Mouse (Mus musculus) left cerebral cortex, postnatal 25 days (tissue): Measurements from ENCODE around the gene Plxna2. TPM values are rescaled to one million over a fixed set of nuclear protein-coding genes. Genes with fewer than 3 reads are reported as not detected.

Experiments used
- DNase-seq, 2 experiments: peaks; one replicate each; pipeline ENCODE4 v3.0.0; 2022; ENCODE audit warnings: low spot score in 2 of 2, mixed read lengths in 1 of 2
- intact Hi-C: fragments of 180-260 bp; cut with DNase I; formaldehyde crosslinking; loops from one replicate; pipeline ENCODE4 v1.15.1; 2025
- total RNA-seq, 2 experiments: library from RNA; stranded (reverse); gene quantifications; 2 replicates each; pipeline ENCODE4 v1.2.3; 2021

The Plxna2 gene
- total RNA-seq, 2 experiments from 2014 or later: 88.4 to 102 TPM

DNA sequence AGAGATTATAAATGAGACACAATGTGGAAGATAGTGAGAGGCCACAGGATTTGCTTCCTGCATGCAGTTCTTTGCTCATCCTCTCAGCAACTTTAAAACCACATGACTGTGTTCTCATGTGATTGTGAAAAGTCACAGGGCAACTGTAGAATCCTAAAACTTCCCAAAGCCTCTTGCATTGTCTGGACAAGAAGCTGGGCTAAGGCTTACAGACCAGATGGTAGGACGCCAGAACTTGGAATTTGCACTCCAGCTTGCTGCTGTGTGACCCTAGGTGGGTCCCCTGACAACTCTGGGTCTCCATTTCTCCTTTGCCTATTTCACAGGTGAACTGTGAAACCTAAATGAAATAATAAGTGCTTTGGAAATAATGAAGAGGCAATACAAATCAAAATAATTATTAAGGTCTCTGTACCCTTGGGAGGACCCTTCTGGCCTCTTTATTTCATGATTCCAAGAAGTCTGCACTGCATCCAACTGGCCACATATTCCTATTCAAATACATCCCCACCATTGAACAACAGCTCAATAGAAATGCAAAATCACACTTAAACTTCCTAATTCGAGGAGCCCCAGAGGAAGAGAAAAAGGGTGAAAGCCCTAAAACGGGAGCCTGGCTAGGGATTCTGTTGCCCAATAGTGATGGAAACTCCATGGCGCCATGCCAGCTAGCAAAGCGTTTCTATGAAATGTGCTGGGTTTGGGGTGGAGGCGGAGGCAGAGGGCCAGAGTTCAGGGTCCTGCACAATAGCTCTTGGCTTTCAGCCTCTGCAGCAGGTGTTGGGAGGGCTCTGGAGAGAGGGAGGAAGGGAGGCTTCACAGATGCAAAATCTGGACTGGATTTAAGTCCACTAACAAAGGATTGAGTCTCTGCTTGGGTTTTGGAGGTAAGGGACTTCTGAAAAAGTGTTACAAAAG is 128.6 kb downstream of the Plxna2 start:
- peak; percentile 34 to 40 for DNase-seq
- intact Hi-C loops: no loop called here

DNA sequence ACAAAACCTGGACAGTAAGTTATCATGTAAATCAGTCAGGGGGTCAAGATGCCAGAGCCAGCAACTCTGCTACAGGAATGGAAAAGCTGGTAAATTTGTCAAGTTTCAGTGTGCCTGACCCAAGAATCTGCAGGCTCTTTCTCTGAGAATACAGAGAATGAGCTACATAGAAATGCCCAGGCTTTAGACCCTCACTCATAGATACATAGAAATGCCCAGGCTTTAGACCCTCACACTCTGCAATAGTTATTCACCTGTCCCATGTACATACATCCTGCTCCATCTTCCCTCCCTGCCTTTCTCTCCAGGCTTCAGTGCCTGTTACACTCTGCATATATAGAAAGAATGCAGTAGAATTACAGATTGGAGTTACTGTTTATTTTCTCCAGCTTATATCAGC is 129.2 kb downstream of the Plxna2 start:
- intact Hi-C loops: no loop called here
- DNase-seq: no peak

DNA sequence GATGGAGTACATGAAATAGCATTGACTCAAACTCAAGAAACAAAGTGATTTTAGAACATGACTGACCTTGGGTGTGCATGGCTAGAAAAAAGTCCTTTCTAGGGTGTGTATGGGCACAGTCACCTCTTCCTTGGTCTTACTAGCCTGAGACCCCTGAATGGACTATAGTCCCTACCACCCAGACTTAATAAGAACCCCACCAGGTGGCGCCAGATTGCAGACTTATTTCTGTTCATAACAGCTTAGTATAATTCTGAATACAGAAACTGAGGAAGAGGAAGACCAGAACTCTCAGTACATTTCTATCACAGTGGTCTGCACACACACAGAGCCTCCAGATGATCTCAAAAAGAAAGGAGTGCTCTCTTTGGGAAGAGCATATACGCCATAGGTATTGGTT is 135.2 kb downstream of the Plxna2 start:
- DNase-seq: peak; percentile 49 to 53
- intact Hi-C loops: no loop called here

DNA sequence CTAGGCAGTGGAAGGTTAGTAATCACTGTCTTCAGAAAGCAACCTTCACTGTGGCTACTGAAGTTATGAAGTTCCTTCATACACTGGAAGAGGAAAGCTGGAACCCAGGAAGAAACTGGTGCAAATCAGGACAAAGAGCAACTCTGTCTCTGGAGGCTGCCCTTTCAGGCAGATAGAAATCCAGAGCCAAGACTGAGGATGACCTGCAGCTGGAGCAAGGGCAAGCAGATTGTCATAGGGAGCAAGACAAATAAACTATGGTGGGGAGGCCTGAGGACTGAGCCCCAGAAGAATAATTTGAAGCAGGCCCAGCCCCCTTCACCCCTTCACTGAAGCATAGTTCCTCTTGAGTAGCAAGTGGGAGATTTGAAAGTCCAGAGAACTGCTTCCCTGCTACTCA is 138.0 kb downstream of the Plxna2 start:
- DNase-seq: no peak
- intact Hi-C loops: loop anchor here (5.0 kb wide), 1 partner anchor 61 kb away; no protein-coding TSS in a partner anchor

DNA sequence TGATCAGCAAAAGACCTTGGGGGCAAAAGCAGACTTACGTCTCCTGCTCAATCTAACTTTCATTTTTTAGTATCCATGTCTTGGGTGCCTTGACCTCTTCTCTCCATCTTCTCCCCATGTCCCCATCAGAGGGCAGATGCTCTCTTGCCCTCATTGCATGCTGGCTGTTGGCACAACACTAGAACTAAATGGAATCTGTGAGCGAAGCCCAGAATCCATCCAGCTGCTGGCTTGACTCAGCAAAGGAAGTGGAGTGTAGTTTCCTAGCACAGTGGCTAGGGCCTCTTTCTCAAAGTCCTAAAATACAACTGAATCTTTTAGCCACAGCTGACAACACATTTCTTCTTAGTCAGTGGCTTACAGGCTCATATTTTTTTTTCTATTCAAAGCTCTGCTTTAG is 138.4 kb downstream of the Plxna2 start:
- intact Hi-C loops: loop anchor here (5.0 kb wide), 1 partner anchor 61 kb away; no protein-coding TSS in a partner anchor
- DNase-seq: peak in 1 of 2 experiments; percentile 45

DNA sequence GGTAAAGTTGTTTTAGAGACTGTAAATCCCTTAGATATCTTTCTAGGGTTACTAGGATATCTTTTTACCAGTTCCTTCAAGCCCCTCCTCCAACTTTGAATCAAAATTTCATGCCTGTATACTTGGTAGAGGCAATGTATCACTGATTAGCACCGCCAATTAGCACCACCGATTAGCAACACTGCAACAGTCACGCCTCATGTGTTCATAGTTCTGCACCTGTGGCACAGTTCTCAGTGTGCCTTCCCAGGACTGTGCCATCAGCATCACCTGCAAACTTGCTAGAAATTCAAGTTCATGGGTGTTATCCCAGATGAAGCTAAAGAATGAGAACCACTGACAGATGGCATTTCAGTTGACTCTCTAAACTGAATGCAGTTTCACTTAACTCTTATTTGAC is 138.8 kb downstream of the Plxna2 start:
- intact Hi-C loops: loop anchor here (5.0 kb wide), 1 partner anchor 60 kb away; no protein-coding TSS in a partner anchor
- no peak for DNase-seq

DNA sequence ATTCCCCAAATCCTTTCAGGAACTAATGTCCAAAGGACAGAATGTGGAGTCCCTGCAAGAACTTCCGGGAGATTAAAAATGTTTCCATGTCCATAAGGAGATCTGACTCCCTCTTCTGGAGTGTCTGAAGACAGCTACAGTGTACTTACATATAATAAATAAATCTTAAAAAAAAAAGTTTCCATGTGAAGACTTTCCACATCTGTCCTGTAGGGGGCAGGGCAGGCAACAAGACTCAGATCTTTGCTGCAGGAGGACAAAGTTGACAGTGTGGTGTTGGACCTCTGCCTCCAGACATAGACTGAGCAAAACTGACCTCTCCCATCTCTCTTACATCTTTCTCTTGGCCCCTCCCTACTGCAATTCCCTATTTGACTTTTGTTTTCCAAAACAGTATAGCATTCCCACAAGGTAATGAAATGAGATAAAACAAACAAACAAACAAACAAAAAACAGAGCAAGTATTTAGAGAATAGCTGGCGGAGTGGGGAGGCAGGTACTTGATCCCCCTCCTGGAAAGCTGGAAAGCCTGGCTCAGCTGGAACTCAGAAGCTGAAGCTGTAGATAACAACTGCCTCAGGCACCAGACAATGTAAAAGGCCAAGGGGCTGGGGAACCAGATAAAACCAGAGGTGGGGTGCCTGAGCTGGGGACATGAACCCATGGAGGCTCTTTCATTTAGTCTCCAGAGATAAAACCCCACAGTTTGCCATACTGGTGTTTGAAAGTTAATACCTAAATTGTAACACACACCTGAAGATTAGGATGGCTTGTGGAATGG is 143.6 kb downstream of the Plxna2 start:
- peak in 1 of 2 experiments; percentile 25 for DNase-seq
- intact Hi-C loops: no loop called here

DNA sequence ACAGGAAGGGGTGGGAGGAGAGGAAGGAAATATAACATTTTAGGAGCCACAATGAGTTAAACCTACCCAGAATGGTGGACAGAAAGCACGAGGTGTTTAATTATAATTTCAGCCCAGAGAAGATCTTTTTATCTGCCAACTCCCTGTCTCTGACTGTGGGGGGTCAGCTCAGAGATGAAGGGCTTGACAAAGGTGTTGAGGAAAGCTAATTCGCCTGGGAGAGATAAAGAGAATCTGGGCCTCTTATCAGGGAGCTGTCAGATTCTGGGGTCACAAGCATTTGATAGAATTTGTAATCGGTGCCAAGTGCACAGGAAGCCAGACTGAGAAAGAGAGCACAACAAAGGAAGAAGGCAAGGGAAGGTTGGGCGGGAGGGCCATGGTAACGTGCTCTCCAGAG is 144.9 kb downstream of the Plxna2 start:
- DNase-seq: no peak
- intact Hi-C loops: no loop called here

DNA sequence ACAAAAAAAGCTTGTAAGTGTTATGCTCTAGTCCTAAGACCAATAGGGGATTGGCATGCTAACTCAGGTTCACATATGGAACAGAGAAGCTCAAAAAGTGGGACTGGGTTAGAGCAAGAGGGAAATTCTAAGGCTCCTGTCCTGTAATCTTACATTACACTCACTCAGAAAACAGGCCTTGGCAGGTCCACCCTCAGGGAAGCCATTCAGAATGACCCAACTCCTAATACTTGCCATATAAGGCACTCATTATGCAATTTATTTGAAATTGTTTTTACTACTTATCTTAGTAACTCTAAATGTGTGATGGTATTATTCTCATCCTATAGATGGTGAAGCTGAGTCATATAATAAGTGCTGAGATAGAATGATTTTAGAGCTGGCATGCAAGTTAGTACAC is 146.9 kb downstream of the Plxna2 start:
- intact Hi-C loops: no loop called here
- no peak for DNase-seq

DNA sequence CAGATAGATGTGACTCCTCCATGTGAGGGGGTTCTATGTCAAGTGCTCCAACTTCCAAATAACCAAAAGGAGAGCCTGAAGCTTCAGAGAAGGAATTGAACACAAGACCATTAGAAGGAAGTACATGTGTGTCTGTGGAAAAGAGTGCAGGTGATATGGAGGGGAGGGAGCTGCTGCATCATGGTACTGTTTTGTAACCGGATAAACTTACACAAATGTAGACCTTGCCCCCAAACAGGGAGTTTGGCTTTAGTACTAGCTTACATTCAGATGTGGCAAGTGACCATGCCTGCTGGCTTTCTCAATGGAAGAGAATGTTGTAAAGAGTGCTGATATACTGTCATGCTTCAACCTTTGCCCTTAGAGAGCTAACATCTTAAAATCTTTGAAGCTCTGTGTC is 150.8 kb downstream of the Plxna2 start:
- DNase-seq: no peak
- intact Hi-C loops: no loop called here

DNA sequence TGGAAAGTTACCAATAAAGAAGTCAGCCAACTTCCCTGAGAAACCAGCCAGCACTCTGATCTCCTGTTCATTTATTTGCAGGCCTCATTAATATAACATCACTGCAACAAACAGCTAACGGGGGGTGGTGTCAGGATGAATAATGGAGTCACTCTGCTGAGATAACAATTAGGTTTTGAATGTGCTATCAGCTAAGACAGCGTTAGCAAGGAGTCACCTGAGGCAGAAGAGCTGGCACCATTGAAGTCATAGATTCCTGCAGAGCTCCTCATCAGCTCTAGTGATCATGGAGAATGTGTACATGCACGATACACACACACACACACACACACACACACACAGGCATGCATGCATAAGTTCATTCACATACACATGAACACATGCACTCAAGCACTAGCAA is 154.0 kb downstream of the Plxna2 start:
- no peak for DNase-seq

DNA sequence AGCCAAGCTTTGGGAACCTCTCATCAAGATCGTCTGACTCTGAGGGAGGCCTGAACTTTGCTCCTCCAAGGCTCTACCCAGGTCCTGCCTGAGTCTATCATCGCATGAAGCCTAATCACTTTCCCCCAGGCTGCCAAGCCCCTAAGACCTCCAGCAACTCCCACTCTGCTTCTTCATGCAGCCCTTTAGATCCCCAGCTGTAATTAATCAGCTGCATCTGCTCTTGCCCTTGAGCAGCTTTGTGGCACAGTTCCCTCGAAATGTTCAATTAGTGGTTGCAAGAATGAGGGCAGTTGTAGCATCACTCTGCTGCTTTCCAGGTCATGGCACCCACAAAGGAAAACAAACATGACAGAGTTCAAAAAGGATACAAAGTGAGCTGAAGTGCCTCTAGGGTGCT is 155.9 kb downstream of the Plxna2 start:
- intact Hi-C loops: no loop called here
- DNase-seq: no peak

More for the DNA sequence above, 154.0 kb downstream of the Plxna2 start:
- intact Hi-C loops: no loop called here

DNA sequence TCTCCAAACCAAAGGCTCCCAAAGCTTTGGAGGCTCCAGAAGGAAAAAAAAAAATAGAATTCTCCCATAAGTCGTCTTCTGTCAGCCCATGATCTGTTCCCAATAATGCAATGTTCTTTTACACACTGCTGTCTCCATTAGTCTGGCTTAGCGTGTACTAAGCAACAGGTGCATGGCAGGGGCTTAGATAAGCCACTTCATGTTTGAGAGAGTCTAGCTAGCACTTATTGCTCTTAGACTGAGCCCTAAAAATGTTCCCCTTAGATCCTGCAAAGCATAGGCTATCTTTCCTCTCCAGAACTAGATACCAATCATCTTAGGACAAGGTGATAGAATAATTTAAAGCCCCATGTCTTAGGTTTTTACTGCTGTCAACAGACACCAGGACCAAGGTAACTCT is 156.3 kb downstream of the Plxna2 start:
- intact Hi-C loops: no loop called here
- DNase-seq: no peak

DNA sequence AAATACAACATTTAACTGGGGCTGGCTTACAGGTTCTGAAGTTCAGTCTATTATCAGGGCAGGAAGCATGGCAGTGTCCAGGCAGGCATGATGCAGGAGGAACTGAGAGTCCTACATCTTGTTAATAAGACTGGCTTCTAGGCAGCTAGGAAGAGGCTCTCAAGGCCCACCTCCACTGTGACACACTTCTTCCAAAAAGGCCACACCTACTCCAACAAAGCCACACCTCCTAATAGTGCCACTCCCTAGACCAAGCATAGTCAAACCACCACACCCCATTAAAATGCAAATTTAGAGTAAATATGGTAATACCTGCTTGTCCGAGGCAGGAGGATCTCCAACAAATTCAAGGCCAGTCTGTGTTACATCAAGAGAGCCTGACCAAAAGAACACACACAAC is 156.7 kb downstream of the Plxna2 start:
- DNase-seq: no peak
- intact Hi-C loops: no loop called here

DNA sequence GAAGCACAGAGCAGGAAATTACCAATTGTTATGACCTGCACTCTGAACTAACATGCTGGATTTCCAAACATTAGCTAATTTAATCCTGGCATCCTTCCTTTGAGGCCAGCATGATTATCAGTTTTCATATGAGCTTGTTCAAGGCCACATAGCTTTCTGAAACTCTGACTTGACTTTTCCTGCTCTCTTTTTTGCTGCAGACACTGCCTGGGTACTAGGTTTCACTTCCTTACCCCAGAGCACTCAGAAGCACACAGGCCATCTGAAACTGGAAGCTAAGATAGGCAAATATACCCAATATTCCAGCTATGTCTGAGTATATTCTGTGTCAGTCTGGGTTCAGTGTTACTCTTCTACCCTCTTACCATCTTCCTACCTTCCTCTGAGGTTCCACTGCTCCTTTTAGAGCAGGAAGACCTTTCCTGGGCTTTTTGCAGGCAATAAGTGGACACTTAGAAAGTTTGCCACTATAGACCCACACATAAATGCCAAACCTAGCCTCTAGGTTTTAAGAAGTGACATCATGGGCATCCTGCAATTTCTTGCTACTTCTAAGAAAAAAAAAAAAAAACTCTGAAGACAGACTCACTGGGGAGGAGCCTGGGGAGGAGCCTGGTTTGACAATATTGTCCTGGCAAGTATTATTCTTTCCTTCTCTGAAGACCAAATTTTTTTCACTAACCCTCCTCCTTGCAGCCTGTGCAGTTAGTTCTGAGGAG is 157.8 kb downstream of the Plxna2 start:
- intact Hi-C loops: no loop called here
- DNase-seq: no peak

DNA sequence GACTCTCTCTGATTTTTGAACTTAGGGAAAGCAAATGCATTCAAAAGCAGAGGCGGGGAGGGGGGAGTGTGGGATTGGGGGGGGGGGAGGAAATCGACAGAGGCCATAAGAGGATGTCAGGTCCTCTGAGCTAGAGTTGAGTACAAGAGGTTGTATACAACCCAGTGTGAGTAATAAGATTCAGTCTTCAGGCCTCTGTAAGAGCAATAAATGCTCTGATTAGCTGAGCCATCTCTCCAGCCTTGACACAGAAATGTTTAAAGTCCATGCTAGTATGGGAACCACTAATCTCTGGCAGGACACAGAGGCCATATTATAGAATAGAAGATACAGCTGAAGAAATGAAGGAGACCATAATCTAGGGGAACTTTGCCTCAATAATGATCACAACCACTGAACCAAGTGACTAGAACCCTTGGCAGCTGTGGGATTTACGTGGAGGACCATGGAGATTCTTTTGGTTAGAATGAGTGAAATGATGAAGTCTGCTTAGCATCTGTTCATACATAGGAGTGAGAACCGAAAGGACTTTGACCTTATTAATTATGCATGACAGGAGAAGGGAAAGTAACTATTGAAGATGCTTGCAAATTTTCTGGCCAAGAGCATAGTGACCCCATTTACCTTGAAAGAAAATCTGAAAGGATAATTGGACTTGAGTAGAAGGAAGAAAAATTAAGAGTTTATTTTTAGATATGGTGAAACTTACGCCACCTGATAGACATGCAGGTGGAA is 158.7 kb downstream of the Plxna2 start:
- intact Hi-C loops: no loop called here
- no peak for DNase-seq

DNA sequence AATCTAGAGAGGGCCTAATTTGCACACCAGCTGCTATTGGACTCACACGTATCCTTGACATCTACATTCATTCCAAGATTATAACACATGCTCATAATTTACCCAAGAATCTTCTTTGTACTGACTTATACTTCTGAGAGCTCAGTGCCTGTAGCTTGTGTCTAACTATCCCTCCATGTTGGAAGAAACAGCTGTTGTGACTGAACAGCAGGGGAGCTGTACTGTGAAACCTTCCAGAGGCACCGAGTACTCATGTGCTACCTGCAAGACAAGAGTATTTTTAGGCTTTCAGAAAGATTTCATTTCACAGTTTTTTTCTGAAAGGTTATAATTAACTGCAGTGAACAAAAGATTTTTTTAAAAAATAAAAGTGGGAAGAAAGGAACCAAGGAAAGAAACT is 159.6 kb downstream of the Plxna2 start:
- intact Hi-C loops: no loop called here
- DNase-seq: peak in 1 of 2 experiments; percentile 28

DNA sequence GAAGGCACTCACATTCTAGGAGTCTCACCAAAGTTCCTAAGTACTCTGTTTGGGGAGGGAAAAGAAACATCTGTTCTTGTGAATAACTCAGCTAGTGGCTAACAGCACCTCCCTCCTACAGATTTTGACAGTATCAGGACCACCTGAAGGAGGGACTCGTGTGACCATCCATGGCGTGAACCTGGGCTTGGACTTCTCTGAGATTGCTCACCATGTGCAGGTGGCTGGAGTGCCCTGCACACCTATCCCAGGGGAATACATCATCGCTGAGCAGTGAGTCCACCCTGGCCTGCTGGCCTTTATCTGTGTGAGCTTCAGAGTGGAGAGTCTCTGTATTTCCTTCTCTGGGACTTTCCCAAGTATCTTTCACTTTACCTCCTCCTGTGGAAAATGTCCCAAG is 162.4 kb downstream of the Plxna2 start:
- DNase-seq: no peak
- intact Hi-C loops: no loop called here

DNA sequence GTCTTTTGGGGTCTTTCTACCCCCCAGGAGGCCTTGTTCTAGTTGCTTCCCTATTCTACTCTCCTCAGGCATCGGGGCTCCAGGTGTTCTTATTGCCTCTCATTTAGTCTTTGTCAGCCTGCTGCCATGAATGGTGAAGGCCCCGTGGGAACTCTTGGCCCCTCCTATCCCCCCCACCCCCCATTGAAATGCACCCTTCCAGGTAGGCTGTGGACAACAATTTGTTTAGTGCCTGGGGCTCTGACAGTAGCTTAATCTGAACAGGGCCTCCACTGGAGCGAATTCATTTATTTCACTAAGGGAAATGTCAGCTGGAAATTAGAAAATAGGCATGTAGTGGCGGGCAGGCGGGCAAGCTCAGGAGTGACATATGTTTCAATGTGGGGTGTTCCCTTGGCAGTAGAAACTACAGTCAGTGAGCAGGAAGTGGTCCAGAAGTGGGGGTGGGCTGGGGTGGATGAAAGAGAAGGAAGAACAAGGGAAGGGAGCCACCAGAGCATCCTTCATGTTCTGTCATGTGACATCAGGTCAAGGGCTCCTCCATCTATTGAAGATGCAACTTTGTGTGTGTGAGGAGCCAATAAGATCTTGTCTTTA is 162.9 kb downstream of the Plxna2 start:
- DNase-seq: peak in 1 of 2 experiments; percentile 34

More for the DNA sequence above, 162.9 kb downstream of the Plxna2 start:
- intact Hi-C loops: no loop called here
